Mouse (Mus musculus): ENCODE results near the gene Kcnma1. TPM values are rescaled to one million over a fixed set of nuclear protein-coding genes. Genes with fewer than 3 reads are reported as not detected.

The Kcnma1 gene
- total and polyA plus RNA-seq, 3 experiments: not detected

DNA sequence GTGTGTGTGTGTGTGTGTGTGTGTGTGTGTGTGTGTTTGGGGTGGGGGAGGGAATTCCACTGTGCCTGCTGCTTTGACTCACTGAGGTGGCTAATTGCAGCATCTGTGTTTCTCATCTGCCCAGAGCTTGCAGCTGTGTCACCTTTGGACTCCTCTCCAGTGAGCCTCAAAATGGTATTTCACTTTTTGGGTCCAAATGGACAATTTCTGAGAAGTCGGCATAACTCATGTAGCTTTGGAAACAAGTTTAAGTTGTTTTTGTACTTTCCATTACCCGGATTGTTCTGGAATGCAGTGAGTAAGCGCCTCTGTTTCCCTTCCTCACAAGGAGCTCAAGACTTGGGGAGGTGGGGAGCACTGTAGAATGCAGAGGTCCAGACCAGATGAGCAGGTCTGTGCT is 317.9 kb downstream of the Kcnma1 start:
- Histone ChIP-seq H3K9ac (ENCODE audit: control insufficient read depth, low read depth, low read length, poor library complexity, severe bottlenecking) (no peak overlapping the region), H3K4me1 (ENCODE audit: control insufficient read depth in 1 of 2, insufficient read depth in 2 of 2, low read length in 2 of 2) (no peaks in the 10 kb centered on the region), H3K27ac (ENCODE audit: control insufficient read depth, low read depth, low read length) (no peak overlapping the region), H3K79me2 (ENCODE audit: control insufficient read depth, insufficient read depth, low read length, poor library complexity) (no peaks in the 10 kb centered on the region), H3K36me3 (ENCODE audit: control insufficient read depth in 1 of 2, insufficient read depth in 2 of 2, low read length in 2 of 2) (no peaks in the 10 kb centered on the region), H3K9me3 (replicated peaks; ENCODE audit: insufficient read depth, low read length) (no peaks in the 10 kb centered on the region), H3K27me3 (ENCODE audit: control insufficient read depth in 1 of 2, insufficient read depth in 2 of 2, low read length in 2 of 2) (no peaks in the 10 kb centered on the region), H3K4me3 (ENCODE audit: control insufficient read depth in 1 of 2, insufficient read depth in 1 of 2, low read depth in 2 of 2, low read length in 2 of 2) (no peak overlapping the region)
- TF ChIP-seq HCFC1 (IDR thresholded peaks at IDR 0.05; ENCODE audit: low read depth, low read length) (no peak), CHD1 (IDR thresholded peaks at IDR 0.05; ENCODE audit: low read depth, low read length) (no peak), MAFK (IDR thresholded peaks at IDR 0.05; ENCODE audit: borderline replicate concordance, low read depth, low read length) (no peak), TBP (IDR thresholded peaks at IDR 0.05; ENCODE audit: low read depth, low read length) (no peak), USF2 (IDR thresholded peaks at IDR 0.05; ENCODE audit: borderline replicate concordance in 1 of 2, insufficient read depth in 1 of 2, low read depth in 1 of 2, low read length in 2 of 2) (no peak), TCF12 (IDR thresholded peaks at IDR 0.05; ENCODE audit: low read depth, low read length) (no peak), ZMIZ1 (IDR thresholded peaks at IDR 0.05; ENCODE audit: low read depth, low read length) (no peak), GATA1 (IDR thresholded peaks at IDR 0.05; ENCODE audit: low read depth, low read length) (no peak), MAZ (IDR thresholded peaks at IDR 0.05; ENCODE audit: low read depth, low read length) (no peak), KAT2A (conservative IDR thresholded peaks at IDR 0.05; ENCODE audit: low read depth, low read length) (no peak), NRF1 (IDR thresholded peaks at IDR 0.05; ENCODE audit: insufficient read depth, low read depth, low read length, poor library complexity, severe bottlenecking) (no peak), CTCF (IDR thresholded peaks at IDR 0.05 in 2 of 3, conservative IDR thresholded peaks at IDR 0.05 in 1 of 3; ENCODE audit: control insufficient read depth in 1 of 3, insufficient read depth in 1 of 3, low read depth in 2 of 3, low read length in 3 of 3, poor library complexity in 1 of 3, severe bottlenecking in 1 of 3) (no peak), POLR2AphosphoS5 (IDR thresholded peaks at IDR 0.05; ENCODE audit: borderline replicate concordance, low read depth, low read length) (no peak), POLR2AphosphoS2 (IDR thresholded peaks at IDR 0.05; ENCODE audit: low read length) (no peak), ETS1 (IDR thresholded peaks at IDR 0.05; ENCODE audit: low read depth, low read length) (no peak), UBTF (IDR thresholded peaks at IDR 0.05; ENCODE audit: borderline replicate concordance, insufficient read depth, low read depth, low read length) (no peak)
- DNase-seq (ENCODE audit: low read depth, low spot score): no peak

DNA sequence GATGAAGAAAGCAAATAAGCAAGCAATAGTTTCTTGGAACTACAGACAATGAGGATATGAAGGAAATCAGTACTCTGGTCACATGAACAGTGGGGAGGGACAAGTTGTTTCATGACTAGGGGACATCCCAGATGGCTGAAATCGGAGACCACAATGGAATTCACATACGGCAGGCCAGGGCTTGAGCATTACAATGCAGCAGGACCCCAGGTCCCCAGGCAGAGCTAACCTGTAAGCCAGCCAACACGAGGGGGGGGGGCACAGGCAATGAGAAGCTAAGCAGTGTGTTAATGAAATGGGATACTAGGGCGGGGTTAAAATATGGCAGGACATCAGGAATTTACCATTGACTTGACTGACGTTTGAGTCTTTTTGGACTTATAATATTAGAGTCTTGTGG is 324.6 kb downstream of the Kcnma1 start:
- H3K9me3 ChIP-seq (replicated peaks; ENCODE audit: insufficient read depth, low read length): no peaks in the 10 kb centered on the region
- H3K9ac ChIP-seq (ENCODE audit: control insufficient read depth, low read depth, low read length, poor library complexity, severe bottlenecking): no peak overlapping the region
- DNase-seq (ENCODE audit: low read depth, low spot score): no peak
- H3K79me2 ChIP-seq (ENCODE audit: control insufficient read depth, insufficient read depth, low read length, poor library complexity): no peaks in the 10 kb centered on the region
- H3K4me3 ChIP-seq (ENCODE audit: control insufficient read depth in 1 of 2, insufficient read depth in 1 of 2, low read depth in 2 of 2, low read length in 2 of 2): no peak overlapping the region
- TF ChIP-seq TCF12 (IDR thresholded peaks at IDR 0.05; ENCODE audit: low read depth, low read length) (no peak), POLR2AphosphoS5 (IDR thresholded peaks at IDR 0.05; ENCODE audit: borderline replicate concordance, low read depth, low read length) (no peak), TAL1 (IDR thresholded peaks at IDR 0.05; ENCODE audit: low read length) (no peak), RAD21 (IDR thresholded peaks at IDR 0.05; ENCODE audit: low read depth, low read length) (no peak), GATA1 (IDR thresholded peaks at IDR 0.05; ENCODE audit: low read depth, low read length) (no peak), CHD2 (IDR thresholded peaks at IDR 0.05; ENCODE audit: low read length) (no peak), SIN3A (IDR thresholded peaks at IDR 0.05; ENCODE audit: low read length) (no peak), E2F4 (IDR thresholded peaks at IDR 0.05; ENCODE audit: borderline replicate concordance, low read depth, low read length) (no peak), JUND (IDR thresholded peaks at IDR 0.05; ENCODE audit: low read depth, low read length) (no peak), POLR2AphosphoS2 (IDR thresholded peaks at IDR 0.05; ENCODE audit: low read length) (no peak)
- H3K4me1 ChIP-seq (ENCODE audit: control insufficient read depth in 1 of 2, insufficient read depth in 2 of 2, low read length in 2 of 2): no peaks in the 10 kb centered on the region
- no peak overlapping the region for H3K27ac ChIP-seq (ENCODE audit: control insufficient read depth, low read depth, low read length)
- H3K27me3 ChIP-seq (ENCODE audit: control insufficient read depth in 1 of 2, insufficient read depth in 2 of 2, low read length in 2 of 2): no peaks in the 10 kb centered on the region
- H3K36me3 ChIP-seq (ENCODE audit: control insufficient read depth in 1 of 2, insufficient read depth in 2 of 2, low read length in 2 of 2): no peaks in the 10 kb centered on the region

Measured in MEL (cell line).